Mouse (Mus musculus) layer of hippocampus, adult 9-11 months (tissue): ENCODE data around the gene Rabl6.

Source experiments
- DNase-seq: peaks from one replicate; pipeline ENCODE4 v3.0.0; 2022

Rabl6 gene

GRCm38 (mm10) chr2:25607761-25608622 lies at the start of gene Rabl6:
TSS of gene Rabl6 (minus strand) at chr2:25608521.
- peak; percentile 89 for DNase-seq

- no peak for DNase-seq
These were observed 49.3 kb upstream of the Rabl6 start, which contains the start of gene Lcn5 for GRCm38 (mm10) chr2:25657652-25658051. TSS of gene Lcn5 (plus strand) at chr2:25657952.

- no peak for DNase-seq
These were observed 48.9 kb upstream of the Rabl6 start for GRCm38 (mm10) chr2:25657246-25657645.

- DNase-seq: no peak
These were observed 48.4 kb upstream of the Rabl6 start for GRCm38 (mm10) chr2:25656691-25657090.

- DNase-seq: no peak
These were observed 46.2 kb upstream of the Rabl6 start for GRCm38 (mm10) chr2:25654502-25654901.

- DNase-seq: no peak
These were observed 44.6 kb upstream of the Rabl6 start, which contains the start of gene Lcn8 for GRCm38 (mm10) chr2:25652902-25653301. TSS of gene Lcn8 (plus strand) at chr2:25653120.

- DNase-seq: no peak
These were observed 31.6 kb upstream of the Rabl6 start for GRCm38 (mm10) chr2:25639890-25640289.

- no peak for DNase-seq
These were observed 25.7 kb upstream of the Rabl6 start for GRCm38 (mm10) chr2:25634046-25634445.

- DNase-seq: no peak
These were observed 25.3 kb upstream of the Rabl6 start for GRCm38 (mm10) chr2:25633616-25634015.

GRCm38 (mm10) chr2:25628738-25629137 lies 20.4 kb upstream of the Rabl6 start:
- DNase-seq: no peak

GRCm38 (mm10) chr2:25627811-25628210 lies 19.5 kb upstream of the Rabl6 start, which contains the start of gene Fcna:
TSS of gene Fcna (minus strand) at chr2:25628030.
- DNase-seq: no peak

- no peak for DNase-seq
These were observed 17.7 kb upstream of the Rabl6 start for GRCm38 (mm10) chr2:25625986-25626385.

- DNase-seq: peak; percentile 93
These were observed 13.2 kb upstream of the Rabl6 start, which contains the start of gene Tmem141 for GRCm38 (mm10) chr2:25621229-25622200. TSS of gene Tmem141 (minus strand) at chr2:25622005.

- DNase-seq: no peak
These were observed 12.5 kb upstream of the Rabl6 start for GRCm38 (mm10) chr2:25620852-25621228.

GRCm38 (mm10) chr2:25620386-25620785 lies 12.1 kb upstream of the Rabl6 start:
- DNase-seq: no peak

GRCm38 (mm10) chr2:25617578-25617977 lies 9.3 kb upstream of the Rabl6 start, which contains the start of gene Ccdc183:
TSS of gene Ccdc183 (minus strand) at chr2:25617678.
- no peak for DNase-seq

- DNase-seq: no peak
These were observed 8.1 kb upstream of the Rabl6 start for GRCm38 (mm10) chr2:25616398-25616797.

- no peak for DNase-seq
These were observed 350 bp upstream of the Rabl6 start for GRCm38 (mm10) chr2:25608671-25609070.

GRCm38 (mm10) chr2:25602526-25602925 lies 5.8 kb downstream of the Rabl6 start:
- no peak for DNase-seq

GRCm38 (mm10) chr2:25600037-25600436 lies 8.3 kb downstream of the Rabl6 start:
- no peak for DNase-seq

GRCm38 (mm10) chr2:25598749-25599148 lies 9.6 kb downstream of the Rabl6 start:
- no peak for DNase-seq

- no peak for DNase-seq
These were observed 11.4 kb downstream of the Rabl6 start for GRCm38 (mm10) chr2:25596765-25597510.
